Mouse (Mus musculus) CH12.LX (cell line): Measurements from ENCODE around the gene Ldlrad2. TPM values are rescaled to one million over a fixed set of nuclear protein-coding genes. Genes with fewer than 3 reads are reported as not detected.

Source experiments
- DNase-seq: peaks from one replicate; pipeline ENCODE4 v3.0.0-alpha.2; 2013; ENCODE audit errors: extremely low read depth
- H3K27ac ChIP-seq: 2 replicates; pipeline ENCODE4 v1.5.1; 2012; ENCODE audit warnings: low read depth, mild to moderate bottlenecking, control low read depth, moderate library complexity; ENCODE audit not compliant: insufficient read depth
- H3K27me3 ChIP-seq: replicated peaks from 2 replicates; pipeline ENCODE3; 2012; ENCODE audit warnings: inconsistent platforms
- H3K36me3 ChIP-seq, 2 experiments: replicated peaks in 1 of 2; 2 replicates each; pipeline versions ENCODE3 to v1.6.1; 2012; ENCODE audit warnings: inconsistent platforms in 1 of 2, low read length in 1 of 2, mild to moderate bottlenecking in 1 of 2, mixed read lengths in 1 of 2, moderate library complexity in 1 of 2; ENCODE audit not compliant: control insufficient read depth in 1 of 2, insufficient read depth in 1 of 2
- H3K4me1 ChIP-seq, 2 experiments: 2 replicates each; pipeline ENCODE4 v1.6.1; 2012; ENCODE audit warnings: inconsistent platforms in 1 of 2, moderate library complexity in 1 of 2; ENCODE audit not compliant: insufficient read depth in 2 of 2, control insufficient read depth in 1 of 2
- H3K4me2 ChIP-seq: 2 replicates; pipeline ENCODE4 v1.6.1; 2012; ENCODE audit warnings: low read depth, mild to moderate bottlenecking, control low read depth; ENCODE audit not compliant: poor library complexity, insufficient read depth, severe bottlenecking
- H3K4me3 ChIP-seq, 3 experiments: fragments of 150-350 bp in 1 of 3; sonication (generic) in 1 of 3; replicated peaks in 1 of 3; 2 replicates each; pipeline versions ENCODE3 to v1.5.1; 2011 to 2012; ENCODE audit warnings: low read depth in 2 of 3, low read length in 2 of 3, mild to moderate bottlenecking in 2 of 3, moderate library complexity in 2 of 3, control low read depth in 1 of 3, improper control_type of control experiment in 1 of 3, inconsistent platforms in 1 of 3, mixed read lengths in 1 of 3; ENCODE audit not compliant: poor library complexity in 1 of 3
- H3K79me2 ChIP-seq: replicated peaks from 2 replicates; pipeline ENCODE4 v1.6.1; 2012; ENCODE audit warnings: mild to moderate bottlenecking, moderate library complexity; ENCODE audit not compliant: control insufficient read depth, poor library complexity, insufficient read depth, severe bottlenecking; ENCODE audit errors: extremely low read depth
- H3K9ac ChIP-seq: 2 replicates; pipeline ENCODE4 v1.6.1; 2012; ENCODE audit warnings: low read depth, mild to moderate bottlenecking, control low read depth, moderate library complexity; ENCODE audit not compliant: insufficient read depth
- H3K9me3 ChIP-seq: replicated peaks from 2 replicates; pipeline ENCODE3; 2012; ENCODE audit warnings: low read length, inconsistent platforms, mixed read lengths
- CHD1 ChIP-seq: IDR thresholded peaks from 2 replicates; pipeline ENCODE4 v1.6.1; 2012; ENCODE audit warnings: low read depth, low read length, improper control_type of control experiment, inconsistent platforms
- CHD2 ChIP-seq: IDR thresholded peaks from 2 replicates; pipeline ENCODE4 v1.6.1; 2011; ENCODE audit warnings: low read length, improper control_type of control experiment
- E2F4 ChIP-seq: IDR thresholded peaks from 2 replicates; pipeline ENCODE4 v1.6.1; 2011; ENCODE audit warnings: low read depth, low read length, improper control_type of control experiment; ENCODE audit not compliant: insufficient replicate concordance
- EP300 ChIP-seq: IDR thresholded peaks from 2 replicates; pipeline ENCODE4 v1.6.1; 2011; ENCODE audit warnings: low read length, improper control_type of control experiment
- ETS1 ChIP-seq: conservative IDR thresholded peaks from 2 replicates; pipeline ENCODE4 v1.6.1; 2012; ENCODE audit warnings: low read depth, mild to moderate bottlenecking, inconsistent platforms, low read length, improper control_type of control experiment, moderate library complexity
- GABPA ChIP-seq: IDR thresholded peaks from 2 replicates; pipeline ENCODE4 v1.6.1; 2012; ENCODE audit warnings: low read depth, low read length, improper control_type of control experiment, inconsistent platforms; ENCODE audit not compliant: insufficient replicate concordance
- HCFC1 ChIP-seq: IDR thresholded peaks from 2 replicates; pipeline ENCODE4 v1.6.1; 2012; ENCODE audit warnings: low read depth, mild to moderate bottlenecking, inconsistent platforms, low read length, improper control_type of control experiment
- JUND ChIP-seq: conservative IDR thresholded peaks from 2 replicates; pipeline ENCODE4 v1.6.1; 2011; ENCODE audit warnings: low read depth, low read length, improper control_type of control experiment
- KAT2A ChIP-seq: IDR thresholded peaks from 2 replicates; pipeline ENCODE4 v1.6.1; 2012; ENCODE audit warnings: low read length, improper control_type of control experiment, inconsistent platforms; ENCODE audit not compliant: insufficient replicate concordance
- MAFK ChIP-seq: IDR thresholded peaks from 2 replicates; pipeline ENCODE4 v1.6.1; 2011; ENCODE audit warnings: low read length, improper control_type of control experiment; ENCODE audit not compliant: insufficient replicate concordance
- MEF2A ChIP-seq: IDR thresholded peaks from 2 replicates; pipeline ENCODE4 v1.6.1; 2014; ENCODE audit warnings: low read depth, mild to moderate bottlenecking, inconsistent platforms, low read length, improper control_type of control experiment, borderline replicate concordance
- MYC ChIP-seq: IDR thresholded peaks from 2 replicates; pipeline ENCODE4 v1.6.1; 2011; ENCODE audit warnings: low read depth, mild to moderate bottlenecking, improper control_type of control experiment, low read length
- NELFE ChIP-seq: IDR thresholded peaks from 2 replicates; pipeline ENCODE4 v1.6.1; 2011; ENCODE audit warnings: low read depth, low read length, improper control_type of control experiment
- NRF1 ChIP-seq: IDR thresholded peaks from 2 replicates; pipeline ENCODE4 v1.6.1; 2014; ENCODE audit warnings: low read depth, mild to moderate bottlenecking, inconsistent platforms, low read length, improper control_type of control experiment, moderate library complexity
- PAX5 ChIP-seq: IDR thresholded peaks from 2 replicates; pipeline ENCODE4 v1.6.1; 2012; ENCODE audit warnings: low read length, inconsistent platforms, mixed read lengths
- POLR2A ChIP-seq: IDR thresholded peaks from 2 replicates; pipeline ENCODE4 v1.6.1; 2011; ENCODE audit warnings: low read depth, mild to moderate bottlenecking, improper control_type of control experiment, low read length
- RAD21 ChIP-seq: IDR thresholded peaks from 2 replicates; pipeline ENCODE4 v1.6.1; 2011; ENCODE audit warnings: low read depth, mild to moderate bottlenecking, low read length, improper control_type of control experiment, moderate library complexity
- RCOR1 ChIP-seq: conservative IDR thresholded peaks from 2 replicates; pipeline ENCODE4 v1.6.1; 2012; ENCODE audit warnings: low read depth, mild to moderate bottlenecking, inconsistent platforms, low read length, improper control_type of control experiment
- SMC3 ChIP-seq: IDR thresholded peaks from 2 replicates; pipeline ENCODE4 v1.6.1; 2011; ENCODE audit warnings: low read depth, low read length, improper control_type of control experiment
- TBP ChIP-seq: conservative IDR thresholded peaks from 2 replicates; pipeline ENCODE4 v1.6.1; 2011; ENCODE audit warnings: low read depth, low read length, improper control_type of control experiment
- USF1 ChIP-seq: IDR thresholded peaks from 2 replicates; pipeline ENCODE4 v1.6.1; 2014; ENCODE audit warnings: low read depth, mild to moderate bottlenecking, inconsistent platforms, low read length, improper control_type of control experiment
- ZC3H11A ChIP-seq: IDR thresholded peaks from 2 replicates; pipeline ENCODE4 v1.6.1; 2012; ENCODE audit warnings: low read depth, mild to moderate bottlenecking, inconsistent platforms, low read length, improper control_type of control experiment
- ZMIZ1 ChIP-seq: IDR thresholded peaks from 2 replicates; pipeline ENCODE4 v1.6.1; 2012; ENCODE audit warnings: low read depth, mild to moderate bottlenecking, inconsistent platforms, low read length, improper control_type of control experiment
- ZNF384 ChIP-seq: IDR thresholded peaks from 2 replicates; pipeline ENCODE4 v1.6.1; 2012; ENCODE audit warnings: low read depth, low read length, improper control_type of control experiment, inconsistent platforms
- dilution Hi-C: fragments of 300-500 bp; cut with MboI; formaldehyde crosslinking; loops from 2 replicates; pipeline ENCODE4 v1.14.3; 2020; ENCODE audit warnings: low sequenced_read_pairs; ENCODE audit not compliant: extremely low pct_unique_long_range_greater_than_20kb, extremely low pct_ligation_motif_present
- in situ Hi-C: fragments of 300-500 bp; cut with MboI; formaldehyde crosslinking; loops from 3 replicates; pipeline ENCODE4 v1.14.3; 2019; ENCODE audit warnings: low sequenced_read_pairs, low pct_ligation_motif_present, low pct_unique_long_range_greater_than_20kb, mixed read lengths
- polyA plus RNA-seq: library from polyadenylated mRNA; unstranded; fragments of >175 nt; gene quantifications from 2 replicates; pipeline ENCODE4 v1.2.1, GENCODE M21; 2012; ENCODE audit warnings: low read depth; ENCODE audit not compliant: insufficient read length
- total RNA-seq, 2 experiments: library from RNA; depleted of rRNA; stranded (reverse); fragments of 300-350 nt in 1 of 2; fragments of >200 nt in 1 of 2; gene quantifications; 2 replicates each; pipeline ENCODE4 v1.2.3; 2012 to 2014

Gene Ldlrad2
- total and polyA plus RNA-seq, 3 experiments = not detected

- TF ChIP-seq MYC (no peak), CHD2 (no peak), MAFK (no peak), MEF2A (no peak), SMC3 (no peak), ZC3H11A (no peak), POLR2A (no peak)
- peaks cover 22% of the 10 kb centered on the region for H3K79me2 ChIP-seq
- H3K27ac ChIP-seq = no peak overlapping the region
- peaks cover 3 to 20% of the 10 kb centered on the region in 2 experiments for H3K4me1 ChIP-seq
- H3K9me3 ChIP-seq = no peaks in the 10 kb centered on the region
- peaks cover 60 to 88% of the 10 kb centered on the region in 2 experiments for H3K36me3 ChIP-seq
- H3K4me2 ChIP-seq = no peak overlapping the region
- DNase-seq = no peak
- H3K9ac ChIP-seq = no peak overlapping the region
- dilution Hi-C loops = no loop called here
- in situ Hi-C loops = no loop called here
- no peak overlapping the region for H3K4me3 ChIP-seq
- H3K27me3 ChIP-seq = no peaks in the 10 kb centered on the region
Observed at GRCm38 (mm10) chr4:137607023-137607422, 32.7 kb upstream of the Ldlrad2 start.

GRCm38 (mm10) chr4:137603449-137604171, 29.2 kb upstream of the Ldlrad2 start:
- Histone ChIP-seq H3K79me2 (peaks cover 55% of the 10 kb centered on the region), H3K4me3 (no peak overlapping the region), H3K9me3 (no peaks in the 10 kb centered on the region), H3K36me3 (peaks cover 29 to 79% of the 10 kb centered on the region in 2 experiments), H3K27me3 (no peaks in the 10 kb centered on the region), H3K9ac (no peak overlapping the region), H3K4me1 (peaks cover 0 to 15% of the 10 kb centered on the region in 2 experiments; a peak in 2 of 4 replicates), H3K27ac (no peak overlapping the region), H3K4me2 (no peak overlapping the region)
- no peak for DNase-seq
- TF ChIP-seq ZNF384 (no peak), RCOR1 (no peak), KAT2A (no peak), RAD21 (no peak), SMC3 (no peak), ZMIZ1 (no peak), POLR2A (no peak), PAX5 (no peak), MEF2A (no peak), CHD1 (no peak), NRF1 (no peak), TBP (no peak), JUND (no peak), GABPA (no peak), ETS1 (no peak), USF1 (no peak), EP300 (no peak), HCFC1 (no peak), NELFE (no peak), E2F4 (no peak)
- in situ Hi-C loops (no loop called here), dilution Hi-C loops (no loop called here)
